Mouse (Mus musculus): ENCODE measurements around the gene Bach2.

Gene Bach2

DNA sequence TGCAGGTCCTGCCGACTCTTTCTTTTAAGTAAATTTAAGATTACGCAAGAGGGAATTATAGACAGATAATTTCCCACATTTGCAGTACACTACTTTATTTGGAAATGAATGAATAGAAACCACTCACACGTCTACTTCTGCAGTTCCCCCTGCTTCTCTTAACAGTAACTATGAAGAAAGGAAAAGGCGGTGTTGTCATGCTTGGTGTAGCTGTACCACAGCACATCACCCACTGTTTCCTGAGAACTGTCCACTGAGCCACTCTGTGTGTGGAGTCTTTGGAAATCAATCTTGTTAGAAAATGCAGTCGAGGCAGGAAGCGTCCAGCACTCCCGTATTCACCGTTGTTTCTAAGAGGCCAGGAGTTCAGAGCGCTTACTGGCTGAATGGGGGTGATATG, 174.9 kb downstream of the Bach2 start:
- Histone ChIP-seq H3K27me3 (ENCODE audit: insufficient read depth, low read length) (no peaks in the 10 kb centered on the region), H3K9me3 (ENCODE audit: low read length) (no peaks in the 10 kb centered on the region)
- TF ChIP-seq NANOG (IDR thresholded peaks at IDR 0.05; ENCODE audit: borderline replicate concordance, low read length) (no peak), POU5F1 (IDR thresholded peaks at IDR 0.05; ENCODE audit: borderline replicate concordance, low read length) (no peak), CTCF (conservative IDR thresholded peaks at IDR 0.05; ENCODE audit: low read length) (no peak)

DNA sequence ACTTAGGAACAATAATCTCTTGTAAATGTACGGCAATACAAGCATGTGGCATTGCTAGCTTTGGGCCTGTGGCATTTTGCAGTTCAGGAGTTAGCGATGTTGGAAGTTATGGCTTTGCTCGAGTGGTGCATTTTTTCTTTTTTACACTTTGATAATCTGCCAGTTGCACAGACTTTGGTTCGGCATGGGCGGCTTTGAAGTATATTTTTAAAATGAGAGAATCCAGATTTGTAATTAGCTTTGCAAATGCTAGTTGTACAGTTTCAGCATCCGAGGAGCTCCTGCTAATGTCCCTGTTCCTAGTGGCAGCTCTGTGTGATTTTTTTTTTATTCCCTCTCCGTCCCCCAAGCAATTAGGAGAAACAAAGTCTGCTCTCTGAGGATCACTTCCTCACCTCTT, 176.4 kb downstream of the Bach2 start:
- Histone ChIP-seq H3K9me3 (ENCODE audit: low read length) (no peaks in the 10 kb centered on the region), H3K36me3 (ENCODE audit: insufficient read depth, low read length) (no peaks in the 10 kb centered on the region), H3K27me3 (ENCODE audit: insufficient read depth, low read length) (no peaks in the 10 kb centered on the region; the same call in 1 of the 2 replicates), H3K4me3 (replicated peaks; ENCODE audit: low read length) (no peak overlapping the region), H3K4me1 (replicated peaks; ENCODE audit: low read depth, low read length) (no peaks in the 10 kb centered on the region)
- TF ChIP-seq NANOG (IDR thresholded peaks at IDR 0.05; ENCODE audit: borderline replicate concordance, low read length) (no peak), POU5F1 (IDR thresholded peaks at IDR 0.05; ENCODE audit: borderline replicate concordance, low read length) (no peak), CTCF (conservative IDR thresholded peaks at IDR 0.05; ENCODE audit: low read length) (no peak)

More for the DNA sequence above, 174.9 kb downstream of the Bach2 start:
- H3K4me1 ChIP-seq (replicated peaks; ENCODE audit: low read depth, low read length), result no peaks in the 10 kb centered on the region
- no peak overlapping the region for H3K4me3 ChIP-seq (replicated peaks; ENCODE audit: low read length)
- H3K36me3 ChIP-seq (ENCODE audit: insufficient read depth, low read length), result no peaks in the 10 kb centered on the region

- Histone ChIP-seq H3K4me1 (replicated peaks; ENCODE audit: low read depth, low read length) (no peaks in the 10 kb centered on the region), H3K9me3 (ENCODE audit: low read length) (no peaks in the 10 kb centered on the region), H3K4me3 (replicated peaks; ENCODE audit: low read length) (no peak overlapping the region), H3K27me3 (ENCODE audit: insufficient read depth, low read length) (no peaks in the 10 kb centered on the region; the same call in 1 of the 2 replicates), H3K36me3 (ENCODE audit: insufficient read depth, low read length) (no peaks in the 10 kb centered on the region)
- no peak for TF ChIP-seq CTCF (conservative IDR thresholded peaks at IDR 0.05; ENCODE audit: low read length)
- TF ChIP-seq POU5F1 (IDR thresholded peaks at IDR 0.05; ENCODE audit: borderline replicate concordance, low read length), result no peak
- no peak for TF ChIP-seq NANOG (IDR thresholded peaks at IDR 0.05; ENCODE audit: borderline replicate concordance, low read length)
These were observed 179.3 kb downstream of the Bach2 start for GRCm38 (mm10) chr4:32417939-32418338.

- H3K27me3 ChIP-seq (ENCODE audit: insufficient read depth, low read length), result peaks cover 25% of the 10 kb centered on the region
- no peaks in the 10 kb centered on the region; the same call in 1 of the 2 replicates for H3K4me1 ChIP-seq (replicated peaks; ENCODE audit: low read depth, low read length)
- H3K36me3 ChIP-seq (ENCODE audit: insufficient read depth, low read length), result no peaks in the 10 kb centered on the region
- H3K9me3 ChIP-seq (ENCODE audit: low read length), result no peaks in the 10 kb centered on the region
- H3K4me3 ChIP-seq (replicated peaks; ENCODE audit: low read length), result no peak overlapping the region
- TF ChIP-seq NANOG (IDR thresholded peaks at IDR 0.05; ENCODE audit: borderline replicate concordance, low read length) (no peak), CTCF (conservative IDR thresholded peaks at IDR 0.05; ENCODE audit: low read length) (no peak), POU5F1 (IDR thresholded peaks at IDR 0.05; ENCODE audit: borderline replicate concordance, low read length) (no peak)
These were observed 183.0 kb downstream of the Bach2 start for GRCm38 (mm10) chr4:32421570-32421969.

- Histone ChIP-seq H3K36me3 (ENCODE audit: insufficient read depth, low read length) (no peaks in the 10 kb centered on the region), H3K27me3 (ENCODE audit: insufficient read depth, low read length) (peaks cover 33% of the 10 kb centered on the region), H3K4me1 (replicated peaks; ENCODE audit: low read depth, low read length) (no peaks in the 10 kb centered on the region; the same call in 1 of the 2 replicates), H3K4me3 (replicated peaks; ENCODE audit: low read length) (no peak overlapping the region), H3K9me3 (ENCODE audit: low read length) (peaks cover 4% of the 10 kb centered on the region)
- TF ChIP-seq CTCF (conservative IDR thresholded peaks at IDR 0.05; ENCODE audit: low read length) (no peak), NANOG (IDR thresholded peaks at IDR 0.05; ENCODE audit: borderline replicate concordance, low read length) (no peak), POU5F1 (IDR thresholded peaks at IDR 0.05; ENCODE audit: borderline replicate concordance, low read length) (no peak)
These were observed 183.8 kb downstream of the Bach2 start for GRCm38 (mm10) chr4:32422427-32422826.

GRCm38 (mm10) chr4:32423667-32424066, 185.1 kb downstream of the Bach2 start:
- peaks cover 41% of the 10 kb centered on the region for H3K27me3 ChIP-seq (ENCODE audit: insufficient read depth, low read length)
- no peak for TF ChIP-seq CTCF (conservative IDR thresholded peaks at IDR 0.05; ENCODE audit: low read length)
- no peak for TF ChIP-seq POU5F1 (IDR thresholded peaks at IDR 0.05; ENCODE audit: borderline replicate concordance, low read length)
- no peak for TF ChIP-seq NANOG (IDR thresholded peaks at IDR 0.05; ENCODE audit: borderline replicate concordance, low read length)
- no peaks in the 10 kb centered on the region for H3K36me3 ChIP-seq (ENCODE audit: insufficient read depth, low read length)

DNA sequence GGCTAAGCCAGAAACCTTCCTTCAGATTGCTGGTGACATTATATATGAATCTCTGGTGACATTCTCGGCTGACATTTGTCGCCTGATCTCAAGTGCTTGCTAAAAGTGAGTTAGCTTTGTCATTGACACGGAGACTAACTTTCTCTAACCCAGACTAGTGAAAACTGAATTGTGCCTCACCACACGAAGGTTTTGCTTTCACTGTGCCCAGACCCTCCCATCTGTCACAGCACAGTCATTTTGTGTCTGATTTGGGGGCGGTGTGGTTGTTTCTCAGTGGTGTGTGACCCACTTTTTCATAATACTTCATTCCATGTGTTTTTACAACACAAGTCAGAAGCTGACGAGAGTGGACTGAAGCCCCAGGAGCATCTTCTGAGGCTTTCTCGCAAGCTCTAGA, 185.8 kb downstream of the Bach2 start:
- H3K9me3 ChIP-seq (ENCODE audit: low read length), result peaks cover 15% of the 10 kb centered on the region
- no peak overlapping the region for H3K4me3 ChIP-seq (replicated peaks; ENCODE audit: low read length)
- TF ChIP-seq CTCF (conservative IDR thresholded peaks at IDR 0.05; ENCODE audit: low read length) (no peak), NANOG (IDR thresholded peaks at IDR 0.05; ENCODE audit: borderline replicate concordance, low read length) (no peak)
- no peaks in the 10 kb centered on the region for H3K36me3 ChIP-seq (ENCODE audit: insufficient read depth, low read length)
- H3K27me3 ChIP-seq (ENCODE audit: insufficient read depth, low read length), result peaks cover 42% of the 10 kb centered on the region
- no peaks in the 10 kb centered on the region; the same call in 1 of the 2 replicates for H3K4me1 ChIP-seq (replicated peaks; ENCODE audit: low read depth, low read length)

More at GRCm38 (mm10) chr4:32423667-32424066, 185.1 kb downstream of the Bach2 start:
- H3K4me3 ChIP-seq (replicated peaks; ENCODE audit: low read length), result no peak overlapping the region
- peaks cover 15% of the 10 kb centered on the region for H3K9me3 ChIP-seq (ENCODE audit: low read length)
- no peaks in the 10 kb centered on the region; the same call in 1 of the 2 replicates for H3K4me1 ChIP-seq (replicated peaks; ENCODE audit: low read depth, low read length)

- peaks cover 15% of the 10 kb centered on the region for H3K9me3 ChIP-seq (ENCODE audit: low read length)
- no peak overlapping the region for H3K4me3 ChIP-seq (replicated peaks; ENCODE audit: low read length)
- H3K4me1 ChIP-seq (replicated peaks; ENCODE audit: low read depth, low read length), result no peaks in the 10 kb centered on the region; the same call in 1 of the 2 replicates
- no peaks in the 10 kb centered on the region for H3K36me3 ChIP-seq (ENCODE audit: insufficient read depth, low read length)
- no peak for TF ChIP-seq POU5F1 (IDR thresholded peaks at IDR 0.05; ENCODE audit: borderline replicate concordance, low read length)
- TF ChIP-seq NANOG (IDR thresholded peaks at IDR 0.05; ENCODE audit: borderline replicate concordance, low read length), result no peak
- TF ChIP-seq CTCF (conservative IDR thresholded peaks at IDR 0.05; ENCODE audit: low read length), result no peak
- peaks cover 45% of the 10 kb centered on the region for H3K27me3 ChIP-seq (ENCODE audit: insufficient read depth, low read length)
These were observed 186.5 kb downstream of the Bach2 start for GRCm38 (mm10) chr4:32425060-32425459.

- peaks cover 45% of the 10 kb centered on the region for H3K27me3 ChIP-seq (ENCODE audit: insufficient read depth, low read length)
- H3K36me3 ChIP-seq (ENCODE audit: insufficient read depth, low read length), result no peaks in the 10 kb centered on the region
- no peak for TF ChIP-seq NANOG (IDR thresholded peaks at IDR 0.05; ENCODE audit: borderline replicate concordance, low read length)
- no peak for TF ChIP-seq POU5F1 (IDR thresholded peaks at IDR 0.05; ENCODE audit: borderline replicate concordance, low read length)
- TF ChIP-seq CTCF (conservative IDR thresholded peaks at IDR 0.05; ENCODE audit: low read length), result no peak
- peaks cover 15% of the 10 kb centered on the region for H3K9me3 ChIP-seq (ENCODE audit: low read length)
- H3K4me3 ChIP-seq (replicated peaks; ENCODE audit: low read length), result no peak overlapping the region
- H3K4me1 ChIP-seq (replicated peaks; ENCODE audit: low read depth, low read length), result no peaks in the 10 kb centered on the region; the same call in 1 of the 2 replicates
These were observed 187.0 kb downstream of the Bach2 start for GRCm38 (mm10) chr4:32425641-32426040.

Measured in E14TG2a.4 (cell line).